Mouse (Mus musculus): ENCODE results near the gene Cipc.

The Cipc gene

GRCm38 (mm10) chr12:86931919-86932574 is 14.8 kb upstream of the Cipc start:
- in situ Hi-C loops (cut with MboI, MseI): loop anchor here (10.0 kb wide), 1 partner anchor 157 kb away; no protein-coding TSS in a partner anchor

- in situ Hi-C loops (cut with MboI, MseI): loop anchor here (10.0 kb wide), 1 partner anchor 158 kb away; no protein-coding TSS in a partner anchor
These were observed 14.3 kb upstream of the Cipc start for GRCm38 (mm10) chr12:86932575-86932952.

- in situ Hi-C loops (cut with MboI, MseI): loop anchor here (10.0 kb wide), 1 partner anchor 160 kb away; no protein-coding TSS in a partner anchor
These were observed 12.1 kb upstream of the Cipc start for GRCm38 (mm10) chr12:86934748-86935147.

GRCm38 (mm10) chr12:86935692-86936282 is 11.1 kb upstream of the Cipc start:
- in situ Hi-C loops (cut with MboI, MseI): loop anchor here (10.0 kb wide), 1 partner anchor 161 kb away; no protein-coding TSS in a partner anchor

- in situ Hi-C loops (cut with MboI, MseI): loop anchor here (10.0 kb wide), 1 partner anchor 162 kb away; no protein-coding TSS in a partner anchor
These were observed 10.1 kb upstream of the Cipc start for GRCm38 (mm10) chr12:86936587-86937343.

- in situ Hi-C loops (cut with MboI, MseI): loop anchor here (10.0 kb wide), 1 partner anchor 164 kb away; no protein-coding TSS in a partner anchor
These were observed 8.3 kb upstream of the Cipc start for GRCm38 (mm10) chr12:86938571-86938970.

- in situ Hi-C loops (cut with MboI, MseI): no loop called here
These were observed 5.7 kb upstream of the Cipc start for GRCm38 (mm10) chr12:86941173-86941572.

GRCm38 (mm10) chr12:86941734-86942486 is 4.9 kb upstream of the Cipc start:
- in situ Hi-C loops (cut with MboI, MseI): no loop called here

GRCm38 (mm10) chr12:86943421-86943820 is 3.4 kb upstream of the Cipc start:
- in situ Hi-C loops (cut with MboI, MseI): no loop called here

- in situ Hi-C loops (cut with MboI, MseI): no loop called here
These were observed 1.7 kb upstream of the Cipc start for GRCm38 (mm10) chr12:86945126-86945525.

GRCm38 (mm10) chr12:86946301-86946781 is 502 bp upstream of the Cipc start:
- in situ Hi-C loops (cut with MboI, MseI): no loop called here

GRCm38 (mm10) chr12:86947681-86948401 is 998 bp downstream of the Cipc start:
- in situ Hi-C loops (cut with MboI, MseI): no loop called here

GRCm38 (mm10) chr12:86948627-86949026 is 1.8 kb downstream of the Cipc start:
- in situ Hi-C loops (cut with MboI, MseI): no loop called here

- in situ Hi-C loops (cut with MboI, MseI): no loop called here
These were observed 2.7 kb downstream of the Cipc start for GRCm38 (mm10) chr12:86949501-86949900.

GRCm38 (mm10) chr12:86950161-86950960 is 3.5 kb downstream of the Cipc start:
- in situ Hi-C loops (cut with MboI, MseI): no loop called here

GRCm38 (mm10) chr12:86950961-86951360 is 4.1 kb downstream of the Cipc start:
- in situ Hi-C loops (cut with MboI, MseI): no loop called here

GRCm38 (mm10) chr12:86952331-86952850 is 5.5 kb downstream of the Cipc start:
- in situ Hi-C loops (cut with MboI, MseI): no loop called here

GRCm38 (mm10) chr12:86955894-86956293 is 9.1 kb downstream of the Cipc start:
- in situ Hi-C loops (cut with MboI, MseI): no loop called here

- in situ Hi-C loops (cut with MboI, MseI): no loop called here
These were observed 11.7 kb downstream of the Cipc start for GRCm38 (mm10) chr12:86958558-86958957.

GRCm38 (mm10) chr12:86959661-86960060 is 12.8 kb downstream of the Cipc start:
- in situ Hi-C loops (cut with MboI, MseI): no loop called here

All from T-helper 1 cell (primary cell).